Mouse (Mus musculus) heart, embryonic 10.5 days (tissue): ENCODE results near the gene Utp4. TPM values are rescaled to one million over a fixed set of nuclear protein-coding genes. Genes with fewer than 3 reads are reported as not detected.
A peak's percentile ranks its signal among the peaks of the same experiment; 100 is the strongest.

Source experiments
- DNase-seq: peaks from one replicate; pipeline ENCODE4 v3.0.0-alpha.2; 2017; ENCODE audit warnings: low spot score
- H3K27ac ChIP-seq: fragments of 300-500 bp; sonication (generic); 2 replicates; pipeline ENCODE4 v1.5.1; 2016; ENCODE audit warnings: mild to moderate bottlenecking
- H3K27me3 ChIP-seq: fragments of 300-500 bp; sonication (generic); 2 replicates; pipeline ENCODE4 v1.6.1; 2016; ENCODE audit warnings: mild to moderate bottlenecking; ENCODE audit not compliant: poor library complexity, insufficient read depth, severe bottlenecking
- H3K36me3 ChIP-seq: fragments of 300-500 bp; sonication (generic); 2 replicates; pipeline ENCODE4 v1.6.1; 2016; ENCODE audit warnings: mild to moderate bottlenecking, moderate library complexity
- H3K4me1 ChIP-seq: fragments of 300-500 bp; sonication (generic); 2 replicates; pipeline ENCODE4 v1.6.1; 2016; ENCODE audit warnings: mild to moderate bottlenecking
- H3K4me3 ChIP-seq: fragments of 300-500 bp; sonication (generic); 2 replicates; pipeline ENCODE4 v1.5.1; 2016; ENCODE audit warnings: mild to moderate bottlenecking, moderate library complexity
- H3K9me3 ChIP-seq: fragments of 300-500 bp; sonication (generic); 2 replicates; pipeline ENCODE4 v1.6.1; 2016; ENCODE audit warnings: mild to moderate bottlenecking, moderate library complexity
- WGBS: fragments of 180-500 bp; shearing (Covaris S2); methylation state at CpG from one replicate; pipeline ENCODE4 v1.1.7; 2016; 5-methylcytosine and 5-hydroxymethylcytosine counted together
- polyA plus RNA-seq: library from polyadenylated mRNA; unstranded; fragments of >200 nt; fragmentation: Nextera tagmentation; extraction: Ambion mirVana; gene quantifications from 2 replicates; pipeline ENCODE4 v1.2.1, GENCODE M21; 2016

Utp4 gene
- polyA plus RNA-seq = 61.5 and 79.9 TPM in 2 replicates

DNA sequence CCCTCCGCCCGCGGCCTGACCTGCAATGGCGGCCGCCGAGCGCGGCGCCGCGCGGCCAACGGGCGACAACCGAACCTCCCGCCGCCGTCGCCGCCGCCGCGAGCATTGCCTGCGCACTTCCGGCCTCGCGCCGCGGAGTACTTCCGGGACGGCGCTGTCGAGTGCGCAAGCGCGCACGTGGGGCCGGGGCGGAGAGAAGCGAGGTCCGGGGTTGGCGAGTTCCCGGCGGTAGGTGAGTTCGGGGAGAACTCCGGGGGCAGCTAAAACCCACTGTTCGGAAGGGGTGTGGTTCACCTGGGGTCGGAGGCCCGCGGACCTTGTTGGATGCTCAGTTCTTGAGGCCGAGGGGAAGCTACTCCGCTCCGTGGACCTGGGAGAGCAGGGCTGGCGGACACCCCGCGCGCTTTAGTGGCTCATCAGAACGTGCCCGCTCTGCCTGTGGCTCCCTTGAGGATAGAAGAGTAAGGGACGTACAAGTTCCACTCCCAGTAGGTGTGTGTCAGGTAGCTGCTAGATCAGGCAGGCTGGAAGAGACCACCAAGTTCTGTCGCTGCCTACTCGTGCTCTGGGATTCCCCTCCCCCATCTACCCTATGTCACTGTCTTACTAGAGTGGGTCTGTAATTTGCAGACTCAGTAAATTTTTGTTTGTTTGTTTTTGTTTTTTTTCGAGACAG, at the start of gene Utp4:
TSS of gene Utp4 (plus strand) at position 156 of the 676 bp plus-strand sequence.
- H3K27ac ChIP-seq = peak within 1 kb of the TSS; percentile 100
- H3K9me3 ChIP-seq = no peaks in the 10 kb centered on the region
- DNase-seq = peak; percentile 92
- H3K4me3 ChIP-seq = peak within 1 kb of the TSS; percentile 91
- WGBS = 3% methylated on average over 63 of the region's 63 CpGs
- peaks cover 18% of the 10 kb centered on the region for H3K4me1 ChIP-seq
- H3K36me3 ChIP-seq = peaks cover 35% of the 10 kb centered on the region
- no peaks in the 10 kb centered on the region for H3K27me3 ChIP-seq

- Histone ChIP-seq H3K27ac (no peak overlapping the region), H3K9me3 (no peaks in the 10 kb centered on the region), H3K36me3 (peaks cover 8% of the 10 kb centered on the region; the same call in 1 of the 2 replicates), H3K4me1 (peaks cover 6% of the 10 kb centered on the region), H3K27me3 (no peaks in the 10 kb centered on the region), H3K4me3 (no peak overlapping the region)
- DNase-seq = no peak
- 81% methylated on average over 10 of the region's 10 CpGs for WGBS
These were observed 43.4 kb upstream of the Utp4 start for GRCm38 (mm10) chr8:106850034-106850433.

- H3K9me3 ChIP-seq = no peaks in the 10 kb centered on the region
- H3K27me3 ChIP-seq = no peaks in the 10 kb centered on the region
- H3K4me3 ChIP-seq = no peak overlapping the region
- WGBS = 29% methylated on average over 8 of the region's 8 CpGs
- DNase-seq = no peak
- peaks cover 8% of the 10 kb centered on the region; the same call in 1 of the 2 replicates for H3K36me3 ChIP-seq
- 0 out of 2 replicates have a peak overlapping the region, but pooled peaks have one; percentile 11 for H3K27ac ChIP-seq
- H3K4me1 ChIP-seq = peaks cover 10% of the 10 kb centered on the region
These were observed 38.7 kb upstream of the Utp4 start for GRCm38 (mm10) chr8:106854534-106855241.

- no peak overlapping the region for H3K4me3 ChIP-seq
- no peak for DNase-seq
- H3K9me3 ChIP-seq = no peaks in the 10 kb centered on the region
- 82% methylated on average over 3 of the region's 3 CpGs for WGBS
- H3K36me3 ChIP-seq = peaks cover 8% of the 10 kb centered on the region; the same call in 1 of the 2 replicates
- H3K27me3 ChIP-seq = no peaks in the 10 kb centered on the region
- H3K27ac ChIP-seq = 0 out of 2 replicates have a peak overlapping the region, but pooled peaks have one; percentile 11
- H3K4me1 ChIP-seq = peaks cover 10% of the 10 kb centered on the region
These were observed 38.2 kb upstream of the Utp4 start for GRCm38 (mm10) chr8:106855242-106855562.

- H3K4me3 ChIP-seq = no peak overlapping the region
- 88% methylated on average over 10 of the region's 10 CpGs for WGBS
- H3K36me3 ChIP-seq = no peaks in the 10 kb centered on the region
- H3K27ac ChIP-seq = no peak overlapping the region
- no peaks in the 10 kb centered on the region for H3K4me1 ChIP-seq
- DNase-seq = no peak
- peaks cover 16% of the 10 kb centered on the region; the same call in 1 of the 2 replicates for H3K27me3 ChIP-seq
- no peaks in the 10 kb centered on the region for H3K9me3 ChIP-seq
These were observed 30.6 kb upstream of the Utp4 start for GRCm38 (mm10) chr8:106862845-106863244.

- 72% methylated on average over 9 of the region's 9 CpGs for WGBS
- peaks cover 6% of the 10 kb centered on the region; the same call in 1 of the 2 replicates for H3K4me1 ChIP-seq
- no peaks in the 10 kb centered on the region for H3K36me3 ChIP-seq
- H3K9me3 ChIP-seq = no peaks in the 10 kb centered on the region
- DNase-seq = no peak
- peaks cover 41% of the 10 kb centered on the region for H3K27me3 ChIP-seq
- no peak overlapping the region for H3K27ac ChIP-seq
- no peak overlapping the region for H3K4me3 ChIP-seq
These were observed 28.1 kb upstream of the Utp4 start for GRCm38 (mm10) chr8:106865354-106865753.

DNA sequence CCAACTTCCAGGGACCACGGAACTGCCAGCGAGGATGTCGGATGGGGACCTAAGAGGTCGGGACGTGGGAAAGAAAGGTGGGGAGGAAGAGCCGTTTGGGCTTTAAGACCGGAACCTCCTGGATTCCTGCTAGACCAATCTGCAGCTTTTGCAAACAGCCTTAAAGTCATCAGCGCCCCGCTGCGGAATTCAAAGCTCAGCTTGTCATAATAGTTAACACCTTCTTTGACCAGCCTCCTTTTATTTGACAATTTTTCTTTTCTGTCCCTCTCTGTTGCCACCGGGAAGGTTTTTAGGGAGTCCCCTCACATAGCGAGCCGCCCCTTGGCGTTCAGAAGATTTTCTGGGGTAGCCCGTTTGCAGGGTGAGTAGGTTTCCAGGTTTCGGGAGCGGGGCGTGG, 23.4 kb upstream of the Utp4 start, which contains the start of gene Has3:
TSS of gene Has3 (plus strand) at position 192 of the 400 bp plus-strand sequence.
- no peak for DNase-seq
- Histone ChIP-seq H3K4me3 (peak within 1 kb of the TSS; percentile 73), H3K36me3 (peaks cover 9% of the 10 kb centered on the region), H3K4me1 (peaks cover 34% of the 10 kb centered on the region), H3K27ac (peak within 1 kb of the TSS; percentile 67), H3K27me3 (peaks cover 83% of the 10 kb centered on the region), H3K9me3 (no peaks in the 10 kb centered on the region)
- 2% methylated on average over 18 of the region's 18 CpGs for WGBS

- Histone ChIP-seq H3K27me3 (peaks cover 76% of the 10 kb centered on the region), H3K4me3 (peak overlapping the region; percentile 73), H3K27ac (peak overlapping the region; percentile 67), H3K9me3 (no peaks in the 10 kb centered on the region), H3K36me3 (peaks cover 9% of the 10 kb centered on the region), H3K4me1 (peaks cover 34% of the 10 kb centered on the region)
- DNase-seq = no peak
- under 1% methylated on average over 63 of the region's 63 CpGs for whole genome bisulfite sequencing
These were observed 22.7 kb upstream of the Utp4 start for GRCm38 (mm10) chr8:106870537-106871327.

- Histone ChIP-seq H3K36me3 (peaks cover 12% of the 10 kb centered on the region), H3K9me3 (no peaks in the 10 kb centered on the region), H3K27me3 (peaks cover 76% of the 10 kb centered on the region), H3K4me1 (peaks cover 38% of the 10 kb centered on the region), H3K4me3 (peak overlapping the region; percentile 73), H3K27ac (peak overlapping the region; percentile 67)
- WGBS = 2% methylated on average over 15 of the region's 15 CpGs
- DNase-seq = no peak
These were observed 22.0 kb upstream of the Utp4 start for GRCm38 (mm10) chr8:106871328-106871926.

DNA sequence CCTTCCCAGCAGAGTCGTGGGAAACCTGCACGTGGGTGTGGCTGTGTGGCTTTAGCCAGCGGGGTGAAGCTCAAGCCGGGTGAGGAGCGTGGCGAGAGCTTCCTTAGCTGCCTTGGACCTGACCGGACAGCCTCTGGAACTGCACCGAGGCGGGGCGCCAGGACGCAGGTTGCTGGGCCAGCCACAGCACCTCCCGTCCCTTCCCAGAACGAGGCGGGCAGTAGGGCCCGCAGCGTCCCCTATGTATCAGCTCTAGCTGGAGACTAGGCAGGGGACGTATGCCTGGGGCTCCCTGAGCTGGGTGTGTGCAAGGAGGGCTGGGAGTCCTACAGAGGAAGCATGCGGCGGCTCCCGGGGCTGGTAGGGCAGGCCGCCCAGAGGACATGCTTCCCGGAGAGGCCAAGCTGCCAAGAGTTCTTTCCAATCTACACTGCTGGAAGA, 21.5 kb upstream of the Utp4 start:
- H3K4me1 ChIP-seq = peaks cover 40% of the 10 kb centered on the region
- H3K4me3 ChIP-seq = peak overlapping the region; percentile 73
- 0% methylated on average over 22 of the region's 22 CpGs for WGBS
- DNase-seq = no peak
- peaks cover 17% of the 10 kb centered on the region for H3K36me3 ChIP-seq
- peak overlapping the region; percentile 6; the same call in 1 of the 2 replicates for H3K27ac ChIP-seq
- peaks cover 72% of the 10 kb centered on the region for H3K27me3 ChIP-seq
- H3K9me3 ChIP-seq = no peaks in the 10 kb centered on the region

DNA sequence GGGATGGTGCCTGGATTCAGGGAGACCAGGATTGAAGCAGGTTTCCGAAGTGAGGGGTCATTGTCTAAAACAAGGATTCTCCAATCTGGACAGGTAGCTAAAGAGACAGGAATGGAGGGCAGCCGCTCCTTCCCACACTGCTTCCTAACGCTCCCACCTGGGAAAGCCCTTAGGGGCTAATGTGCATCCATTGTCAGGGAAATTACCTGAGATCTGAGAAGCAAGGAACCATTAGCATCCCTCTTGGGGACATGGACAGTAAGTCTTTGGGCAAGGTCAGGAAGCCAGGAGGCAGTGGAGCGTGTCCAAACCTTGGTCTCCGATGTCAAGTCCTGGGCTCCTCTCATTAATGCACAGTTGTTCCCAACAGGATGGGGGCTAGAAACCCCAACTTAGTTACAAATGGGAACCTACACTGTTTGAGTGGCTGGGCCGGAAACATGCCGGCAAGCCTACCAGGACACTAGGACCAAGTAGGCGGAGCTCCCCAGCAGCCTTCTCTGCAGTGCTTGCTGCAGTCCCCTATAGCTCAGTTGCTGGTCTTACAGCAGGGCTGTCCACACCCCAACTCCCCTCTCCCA, 20.9 kb upstream of the Utp4 start:
- Histone ChIP-seq H3K27ac (0 out of 2 replicates have a peak overlapping the region, but pooled peaks have one; percentile 6), H3K4me3 (peak overlapping the region; percentile 73), H3K9me3 (no peaks in the 10 kb centered on the region), H3K4me1 (peaks cover 40% of the 10 kb centered on the region), H3K27me3 (peaks cover 66% of the 10 kb centered on the region), H3K36me3 (peaks cover 20% of the 10 kb centered on the region)
- 3% methylated on average over 8 of the region's 8 CpGs for WGBS
- DNase-seq = no peak

DNA sequence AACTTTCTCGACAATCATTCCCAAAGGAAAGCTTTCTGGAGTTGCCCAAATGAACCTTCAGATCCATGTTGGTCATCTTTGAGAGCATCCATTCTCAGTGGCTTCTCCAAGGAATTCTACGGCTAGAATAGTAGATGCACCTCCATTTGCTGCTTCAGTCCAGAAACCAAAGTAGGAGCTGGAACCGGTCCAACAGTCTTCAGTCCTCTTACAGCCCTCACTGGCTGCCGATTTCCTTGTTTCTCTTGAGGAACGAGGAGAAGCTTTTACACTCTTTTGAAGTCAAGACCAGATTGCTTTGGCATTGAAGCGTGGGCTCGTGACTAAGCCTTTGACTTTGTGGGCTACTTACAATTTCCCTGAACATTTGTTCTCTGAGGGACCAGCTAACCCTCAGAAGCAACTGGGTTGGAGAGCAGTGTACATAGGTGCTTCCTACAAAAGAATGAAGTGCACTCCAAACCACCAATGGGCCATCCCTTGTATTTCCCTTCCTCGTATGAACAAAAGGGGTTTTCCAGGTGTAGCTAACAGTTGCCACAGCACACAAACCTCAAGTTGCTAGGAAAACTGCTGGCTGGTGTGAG, 13.2 kb upstream of the Utp4 start:
- 93% methylated on average over 8 of the region's 8 CpGs for WGBS
- no peaks in the 10 kb centered on the region for H3K27me3 ChIP-seq

More for the DNA sequence above, 13.2 kb upstream of the Utp4 start:
- peaks cover 83% of the 10 kb centered on the region for H3K36me3 ChIP-seq
- H3K27ac ChIP-seq = no peak overlapping the region
- no peak overlapping the region for H3K4me3 ChIP-seq
- no peak for DNase-seq
- 0 out of 2 replicates have a peak, but pooled peaks cover 6% of the 10 kb centered on the region for H3K4me1 ChIP-seq
- no peaks in the 10 kb centered on the region for H3K9me3 ChIP-seq
